Mouse (Mus musculus): ENCODE measurements at regions not wholly inside any gene's neighbourhood (a gene's known extent, or its start where the extent isn't known, plus 50 kb on each side); places are given as distances from the start of the nearest gene placed in this dataset.
A peak's percentile ranks its signal among the peaks of the same experiment; 100 is the strongest.

DNA sequence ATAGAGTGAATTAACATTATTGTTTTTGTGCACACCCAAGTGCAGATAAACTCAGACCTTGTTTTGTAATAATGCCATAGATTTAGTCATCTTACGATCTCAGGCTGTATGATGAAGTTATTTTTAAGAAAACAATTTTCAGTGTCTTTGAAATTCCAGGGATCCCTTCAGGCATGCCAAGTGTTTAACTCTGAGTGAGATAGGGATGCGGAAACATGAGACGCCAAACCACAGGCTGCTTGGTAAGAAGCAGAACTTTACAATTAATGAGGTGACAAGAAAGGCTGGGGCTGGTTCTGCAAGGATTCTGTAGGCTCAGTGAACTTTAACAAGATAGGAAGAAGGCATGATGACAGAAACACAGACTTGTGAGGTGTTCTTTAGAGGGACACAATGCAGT, 292.3 kb upstream of the Alcam start:
- DNase-seq (ENCODE audit: inconsistent ontology term) = peak; percentile 74

DNA sequence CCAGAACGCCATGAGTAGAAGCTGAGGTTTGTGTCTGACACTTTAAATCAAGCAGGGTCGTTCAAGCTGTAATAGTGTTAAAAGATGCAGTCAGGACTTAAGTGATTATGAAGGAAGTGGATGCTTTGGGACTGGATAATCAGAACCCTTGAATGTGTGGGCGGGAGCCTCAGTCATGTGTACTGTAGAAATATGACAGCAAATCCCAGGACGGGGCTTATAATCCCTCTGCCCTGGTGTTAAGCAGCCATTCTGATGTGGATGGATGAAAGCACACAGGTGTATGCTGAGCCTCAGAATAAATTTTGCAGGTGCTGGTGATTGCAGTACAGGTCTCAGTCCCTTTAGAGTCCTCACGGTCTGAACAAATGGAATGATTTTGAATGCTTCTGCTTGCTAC, 290.8 kb upstream of the Alcam start:
- DNase-seq (ENCODE audit: inconsistent ontology term) = no peak

DNA sequence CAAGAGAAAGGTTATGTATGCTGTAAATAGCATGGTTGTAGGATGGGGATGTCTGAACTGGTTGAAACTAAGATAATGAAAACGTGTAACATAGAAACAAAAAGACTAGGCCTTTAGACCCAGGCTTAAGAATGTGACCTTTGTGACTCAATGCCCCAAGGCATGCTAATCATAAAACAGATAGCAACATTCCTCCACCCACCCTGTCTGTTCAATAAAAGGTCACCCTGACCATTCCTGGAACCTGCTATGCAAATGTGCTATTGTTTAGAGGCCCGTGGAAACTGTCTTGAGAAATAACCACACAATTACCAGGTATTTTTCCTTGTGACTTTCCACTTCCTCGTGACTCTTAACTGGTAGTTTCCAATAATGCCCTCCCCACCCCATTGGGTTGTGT, 288.3 kb upstream of the Alcam start:
- DNase-seq (ENCODE audit: inconsistent ontology term) = no peak

DNA sequence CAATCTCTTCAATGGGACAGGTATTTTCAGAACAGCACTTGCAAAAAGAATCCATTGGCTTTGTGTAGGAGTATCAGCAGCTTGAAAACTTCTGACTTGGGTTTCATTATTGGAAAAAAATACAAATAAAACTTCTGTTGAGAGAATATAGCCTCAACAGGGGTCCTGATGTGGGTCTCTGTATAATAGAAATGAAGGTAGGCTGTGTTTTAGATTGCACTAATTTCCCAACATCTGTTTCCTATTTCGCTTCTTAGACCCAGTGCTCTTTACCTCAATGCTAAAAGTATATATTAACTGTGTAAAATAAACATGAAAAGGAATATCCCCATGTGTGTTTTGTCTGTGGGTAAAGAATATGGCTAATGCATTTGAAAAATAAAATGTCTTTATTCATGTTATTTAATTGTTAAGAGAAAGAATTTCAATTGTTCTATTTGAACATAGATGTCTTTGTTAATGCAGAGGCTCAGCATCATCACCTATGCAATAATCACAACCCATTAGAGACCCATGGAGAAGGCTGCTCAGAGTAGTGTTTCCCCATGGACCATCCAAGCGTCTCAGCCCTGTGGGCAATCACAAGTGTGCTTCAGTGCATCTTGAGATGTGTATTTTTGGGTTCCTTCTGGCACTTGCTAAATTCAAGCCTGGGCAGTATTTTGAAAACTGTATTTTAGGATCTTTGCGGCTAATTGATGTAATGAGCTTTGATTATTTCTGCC, 272.4 kb upstream of the Alcam start:
- no peak for DNase-seq (ENCODE audit: inconsistent ontology term)

DNA sequence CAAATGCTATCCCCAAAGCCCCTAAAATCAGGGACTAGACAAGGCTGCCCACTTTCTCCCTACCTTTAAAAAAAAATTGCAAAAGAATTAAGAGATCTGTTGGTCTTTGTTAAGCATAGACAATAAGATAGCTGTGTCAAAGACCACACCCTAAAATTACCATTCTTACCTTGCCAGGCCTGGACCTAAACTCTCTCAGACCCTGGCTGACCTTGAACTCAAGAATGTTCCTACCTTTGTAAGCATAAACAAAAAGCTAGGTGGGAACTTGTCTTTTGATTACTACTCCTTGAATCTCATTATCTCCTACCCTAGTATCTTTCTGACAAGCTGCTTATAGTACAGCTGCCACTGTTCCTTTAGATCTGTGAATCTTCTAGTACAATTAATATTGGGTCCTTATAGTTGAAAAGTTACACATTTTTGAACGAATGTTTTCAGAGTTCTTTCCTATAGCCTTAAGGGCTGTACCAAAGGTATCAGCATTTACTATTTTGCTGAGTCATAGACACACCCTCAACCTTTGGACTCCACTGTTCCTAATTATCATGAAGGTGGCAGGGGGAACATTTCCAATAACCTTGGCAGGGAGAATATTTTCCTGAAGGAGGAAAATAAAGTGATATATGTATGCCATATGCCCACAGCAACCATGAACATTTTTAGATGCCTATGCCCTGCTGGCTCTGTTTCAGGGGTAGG, 264.5 kb upstream of the Alcam start:
- no peak for DNase-seq (ENCODE audit: inconsistent ontology term)

DNA sequence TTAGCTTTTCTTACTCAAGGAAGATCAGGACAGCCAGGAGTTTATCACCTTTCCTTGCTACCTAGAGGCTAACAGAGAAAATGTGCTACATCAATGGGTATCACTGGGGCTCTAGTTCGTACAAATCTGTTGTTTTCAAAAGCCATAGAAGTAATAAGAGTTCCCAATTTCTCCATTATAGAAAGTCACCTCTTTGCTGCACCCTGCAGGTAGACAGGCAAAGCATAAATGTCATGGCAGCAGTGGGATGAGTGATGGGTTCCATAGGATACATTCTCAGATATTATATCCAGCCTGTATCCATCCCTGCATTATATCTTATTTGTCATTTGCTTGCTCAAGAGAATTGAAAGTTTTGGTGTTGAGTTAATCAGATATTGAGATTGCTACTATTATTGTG, 236.4 kb upstream of the Alcam start:
- DNase-seq (ENCODE audit: inconsistent ontology term) = no peak

DNA sequence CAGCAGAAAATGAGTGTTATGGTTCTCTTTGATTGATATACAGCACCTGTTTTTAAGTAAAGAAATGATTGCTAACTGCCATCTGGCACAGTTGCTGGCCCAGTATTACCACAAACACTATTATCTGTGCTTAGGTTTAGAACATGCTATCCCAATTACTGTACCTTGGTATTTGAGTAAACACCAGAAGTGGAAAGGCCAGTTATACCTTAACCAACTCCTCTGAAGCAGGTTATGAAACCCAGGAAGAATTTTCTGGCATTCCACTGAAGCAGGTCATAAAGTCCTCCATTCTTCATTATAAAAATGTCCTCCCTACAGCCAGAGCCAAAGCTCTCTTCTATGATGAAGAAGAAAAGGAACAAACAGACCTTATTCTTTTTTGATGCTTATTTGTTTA, 201.0 kb upstream of the Alcam start:
- DNase-seq (ENCODE audit: inconsistent ontology term) = no peak

Data from Muller cell, postnatal 12 days (primary cell).